ENCODE assay signal across 39 mouse cellular contexts in the genomic region with DNA sequence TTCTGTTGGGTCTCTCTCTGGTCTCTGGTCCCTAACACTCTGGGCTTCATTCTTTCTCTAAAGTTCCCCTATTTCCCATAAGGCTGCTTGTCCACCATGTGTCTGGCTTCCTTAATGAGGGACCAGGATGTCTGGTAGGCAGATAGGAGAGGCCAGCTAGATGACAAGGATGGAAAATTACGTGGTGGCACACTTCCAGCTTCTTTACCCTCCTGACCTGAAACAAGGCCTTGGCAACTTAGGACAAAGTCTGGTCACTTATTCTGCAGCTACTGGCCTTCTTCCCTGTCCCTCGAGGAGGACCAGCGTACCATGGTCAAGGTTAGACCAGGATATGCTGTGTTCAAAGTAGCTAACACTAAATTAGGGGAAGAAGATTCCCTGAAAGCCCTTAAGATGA. TPM values are rescaled to one million over a fixed set of nuclear protein-coding genes. Genes with fewer than 3 reads are reported as not detected.
DNase-seq lines count a peak whose midpoint lies in the region; ATAC-seq lines count a peak whose summit lies in the region.
"Had no signal": no experiment of that assay in that cellular context is flagged by ENCODE, and none has a peak within 500 bp of the region (broad histone marks: within the 10 kb centered on the region; RNA-seq: fewer than 3 reads in every experiment).

No protein-coding gene starts in this region.

- peaks cover 5% of the 10 kb centered on the region; the same call in 1 of the 2 replicates for H3K4me1 ChIP-seq in kidney, embryonic 14.5 days (ENCODE audit: control insufficient read depth, insufficient read depth, low read length)
- H3K4me1 ChIP-seq in intestine, embryonic 15.5 days (replicated peaks): peaks cover 1% of the 10 kb centered on the region; the same call in 1 of the 2 replicates
- H3K4me1 ChIP-seq: forebrain, embryonic 13.5 days had no signal

- no peak for ATAC-seq in kidney, embryonic 14.5 days (ENCODE audit: low FRiP score, low TSS enrichment)
- ATAC-seq in intestine, embryonic 15.5 days: no peak
- ATAC-seq: CD4-positive, CD25-positive, alpha-beta regulatory T cell, adult 4 months; forebrain, embryonic 13.5 days; hindbrain, embryonic 16.5 days; intestine, embryonic 16.5 days had no signal

- no peak overlapping the region for H3K27ac ChIP-seq in kidney, embryonic 14.5 days (ENCODE audit: low read depth, low read length)
- H3K27ac ChIP-seq in intestine, embryonic 15.5 days: no peak overlapping the region
- H3K27ac ChIP-seq: forebrain, embryonic 13.5 days; hindbrain, embryonic 10.5 days had no signal

- no peaks in the 10 kb centered on the region for H3K27me3 ChIP-seq in kidney, embryonic 14.5 days (ENCODE audit: control insufficient read depth, insufficient read depth, low read length)
- H3K27me3 ChIP-seq in intestine, embryonic 15.5 days (replicated peaks): no peaks in the 10 kb centered on the region
- H3K27me3 ChIP-seq: forebrain, embryonic 13.5 days had no signal

- no peak overlapping the region for H3K4me2 ChIP-seq in kidney, embryonic 14.5 days (replicated peaks; ENCODE audit: low read depth, low read length)
- H3K4me2 ChIP-seq in intestine, embryonic 15.5 days (replicated peaks): no peak overlapping the region
- H3K4me2 ChIP-seq: forebrain, embryonic 13.5 days had no signal

- WGBS in kidney, embryonic 14.5 days: 73% methylated on average over 3 of the region's 3 CpGs
- WGBS in intestine, embryonic 15.5 days: 88% methylated on average over 3 of the region's 3 CpGs

- H3K4me3 ChIP-seq in kidney, embryonic 14.5 days (ENCODE audit: low read length): no peak overlapping the region
- no peak overlapping the region for H3K4me3 ChIP-seq in intestine, embryonic 15.5 days (replicated peaks)
- H3K4me3 ChIP-seq: forebrain, embryonic 13.5 days; hindbrain, embryonic 10.5 days had no signal

- H3K36me3 ChIP-seq in kidney, embryonic 14.5 days (ENCODE audit: control insufficient read depth, insufficient read depth, low read length): no peaks in the 10 kb centered on the region
- H3K36me3 ChIP-seq in intestine, embryonic 15.5 days: no peaks in the 10 kb centered on the region
- H3K36me3 ChIP-seq: hindbrain, embryonic 10.5 days had no signal

- DNase-seq in kidney, adult 18-20 months: peak; percentile 50
- DNase-seq in 416B (ENCODE audit: low read depth): peak; percentile 18
- peak; percentile 67 for DNase-seq in adrenal gland, postnatal 10 days
- DNase-seq in kidney, postnatal 10 days: peak; percentile 43
- no peak for DNase-seq in embryo, embryonic 10.5 days (ENCODE audit: low spot score)
- DNase-seq in yolk sac, embryonic 10.5 days (ENCODE audit: low spot score): no peak
- DNase-seq: cerebellum, adult 8-10 months; cerebellum, postnatal 25 days; gastrocnemius, postnatal 10 days; heart, postnatal 14 days; liver; lung, postnatal 36 days; midbrain, embryonic 14.5 days; retina, postnatal 1 day; right cerebral cortex, postnatal 14 days; thymus, postnatal 14 days had no signal

- H3K9me3 ChIP-seq in kidney, embryonic 14.5 days (ENCODE audit: control insufficient read depth, low read length): no peaks in the 10 kb centered on the region
- H3K9me3 ChIP-seq in intestine, embryonic 15.5 days: no peaks in the 10 kb centered on the region
- H3K9me3 ChIP-seq: forebrain, embryonic 13.5 days; hindbrain, embryonic 10.5 days had no signal

- no peak overlapping the region for H3K9ac ChIP-seq in kidney, embryonic 14.5 days (ENCODE audit: low read depth, low read length)
- no peak overlapping the region for H3K9ac ChIP-seq in intestine, embryonic 15.5 days
- H3K9ac ChIP-seq: forebrain, embryonic 13.5 days had no signal

RNA-seq across cellular contexts. Expression of a gene that starts 24.6 kb away (rescaled TPM):
- polyA plus RNA-seq in kidney, embryonic 14.5 days (2014; fragmentation: Nextera tagmentation; extraction: Ambion mirVana): 0.39 and 0.51 TPM in 2 replicates
- total RNA-seq in adrenal gland, postnatal 10 days (2021): not detected
- not detected in 2 replicates for polyA plus RNA-seq in intestine, embryonic 15.5 days (2015; fragmentation: Nextera tagmentation; extraction: Ambion mirVana)
- total RNA-seq: gastrocnemius, postnatal 10 days; heart, adult 8-10 months; heart, postnatal 14 days; layer of hippocampus, adult 18-20 months; layer of hippocampus, postnatal 10 days; left cerebral cortex, adult 18-20 months; left cerebral cortex, postnatal 14 days; megakaryocyte-erythroid progenitor cell, adult 5-6 weeks; monocyte, adult 5-6 weeks had no signal
- polyA plus RNA-seq: CD4-positive, CD25-positive, alpha-beta regulatory T cell, adult 4 months; embryonic facial prominence, embryonic 11.5 days; forebrain, embryonic 13.5 days; gonadal fat pad, adult 2 months; heart, embryonic 14.5 days; hindbrain, embryonic 16.5 days; intestine, embryonic 16.5 days; liver, embryonic 16.5 days; midbrain, embryonic 14.5 days; neural tube, embryonic 14.5 days; small intestine, adult 2 months; stomach, embryonic 14.5 days; testis, adult 2 months; urinary bladder, adult 2 months had no signal

Comparison
In these comparisons a context has a peak if more than half of its experiments do, and no peak if none do; other contexts are left out.
1. DNase-seq: peak in kidney, adult 18-20 months (single experiment), 416B (single experiment), adrenal gland, postnatal 10 days (single experiment) and kidney, postnatal 10 days (single experiment); none in embryo, embryonic 10.5 days (single experiment) and yolk sac, embryonic 10.5 days (single experiment).